Mouse (Mus musculus): ENCODE data around the gene Cbx8.

Cbx8 gene

DNA sequence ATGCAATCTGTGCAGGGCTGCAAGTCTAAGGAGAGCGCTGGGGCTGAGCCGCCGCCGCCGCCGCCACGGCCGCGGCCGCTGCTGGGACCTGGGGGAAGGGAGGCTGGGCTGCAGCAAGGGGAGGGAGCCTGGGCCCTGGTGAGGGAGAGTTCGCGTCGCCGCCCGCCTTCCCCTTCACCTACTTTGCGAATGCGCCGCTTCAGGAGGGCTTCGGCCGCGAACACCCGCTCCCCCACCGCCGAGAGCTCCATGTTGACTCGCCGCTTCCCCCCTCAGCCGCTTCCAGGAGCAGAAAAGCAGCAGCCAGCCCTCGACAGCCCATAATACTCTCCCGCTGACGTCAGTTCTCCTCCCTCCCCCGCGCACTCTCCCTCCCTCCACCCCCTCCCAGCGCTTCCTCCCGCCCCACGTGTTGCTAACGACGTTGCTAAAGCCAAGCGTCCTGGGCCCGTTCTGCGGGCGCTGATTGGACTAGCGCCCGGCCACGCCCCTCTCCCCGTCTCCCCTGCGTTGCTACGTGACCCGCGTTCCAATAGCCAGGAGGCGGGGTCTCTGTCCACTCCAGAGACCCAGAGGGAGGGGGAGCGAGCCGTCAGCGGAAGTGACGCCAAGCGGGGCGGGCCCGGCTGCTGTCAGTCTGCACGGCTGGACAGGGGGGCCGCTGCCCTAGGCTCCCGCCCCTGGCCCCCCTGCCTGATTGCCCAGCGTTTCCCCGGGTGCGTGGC lies at the start of gene Cbx8:
Cbx8 (minus strand) TSS at position 370 of the 725 bp plus-strand sequence.
- peak; percentile 99 for DNase-seq

DNA sequence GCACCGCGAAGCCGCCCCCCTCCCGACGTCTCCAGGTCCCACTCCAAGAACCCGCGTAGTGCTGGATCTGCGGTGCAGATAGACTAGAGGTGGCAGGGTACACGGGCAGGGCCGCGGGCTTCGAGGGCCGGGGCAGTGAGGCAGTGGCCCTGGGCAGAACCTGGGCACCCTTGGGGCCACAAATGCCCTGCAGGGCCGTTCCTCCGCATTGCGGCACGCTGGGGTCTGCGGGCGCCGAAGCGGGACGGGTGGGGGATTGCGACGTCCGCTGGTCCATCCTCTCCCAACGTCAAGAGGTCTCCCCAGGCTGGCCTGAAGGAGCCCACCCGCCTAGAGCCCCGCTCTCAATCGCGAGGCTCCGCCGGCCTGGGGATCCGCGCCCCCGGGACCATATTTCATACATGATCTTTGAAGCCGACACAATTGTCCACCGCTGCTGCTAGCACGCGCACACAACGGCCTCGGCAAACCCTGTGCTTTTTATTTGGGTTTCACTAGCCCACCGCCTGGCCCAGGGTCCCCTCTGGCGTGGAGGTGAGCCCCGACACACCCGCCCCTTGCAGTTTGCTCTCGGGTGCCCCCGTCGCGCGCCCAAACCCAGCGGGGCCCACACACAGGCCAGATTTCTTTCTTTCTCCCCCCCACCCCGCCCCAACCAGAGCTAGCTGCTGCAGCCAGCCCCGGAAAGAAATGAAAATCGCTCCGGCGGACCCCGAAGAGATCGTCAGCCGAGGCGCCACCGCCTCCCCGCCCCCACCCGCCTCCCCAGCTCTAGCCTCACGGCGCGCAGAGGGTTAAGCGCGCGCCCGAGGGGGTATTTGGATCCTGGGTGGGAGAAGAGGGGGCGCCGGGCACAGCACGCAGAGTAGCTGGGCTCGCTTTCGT lies 49.5 kb upstream of the Cbx8 start:
- peak; percentile 23 for DNase-seq

DNA sequence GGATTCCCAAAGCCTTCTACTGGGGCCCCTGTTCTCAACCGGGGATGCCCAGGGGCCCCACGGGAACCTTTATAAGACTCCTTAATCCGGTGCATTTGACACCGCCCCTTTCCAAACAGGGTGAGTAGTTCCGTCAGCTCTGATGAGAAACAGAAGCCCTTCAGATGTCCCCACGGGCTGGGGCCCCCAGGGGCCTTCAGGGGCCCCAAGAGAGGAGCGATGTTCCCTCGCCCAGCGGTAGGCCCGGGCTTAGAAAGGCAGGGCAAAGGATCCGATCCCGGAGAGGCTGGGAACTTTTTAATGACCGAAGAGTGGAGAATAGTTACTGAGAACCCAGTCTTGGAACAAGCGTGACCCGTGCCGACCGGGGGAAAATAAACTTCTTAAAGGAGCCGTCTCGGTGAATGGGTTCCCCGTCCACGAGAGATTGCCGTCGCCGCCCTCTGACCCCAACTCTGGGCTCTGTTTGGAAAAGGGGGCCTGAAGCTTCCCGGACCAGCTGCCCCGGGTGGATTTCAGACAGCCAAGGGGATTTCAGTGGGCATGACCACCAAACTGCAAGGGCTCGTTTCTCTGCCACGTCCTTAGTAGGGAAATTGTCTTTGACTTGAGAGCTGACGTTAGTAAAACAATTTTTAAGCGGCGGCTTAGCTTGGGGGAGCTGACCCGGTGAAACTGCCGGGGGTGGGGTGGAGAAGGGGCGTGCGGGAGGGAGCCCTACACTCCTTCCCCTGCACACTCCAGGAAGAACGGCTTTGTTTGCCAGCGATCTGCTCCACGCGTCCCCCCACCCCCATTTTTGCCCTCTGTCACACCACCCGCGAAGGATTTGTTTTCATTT lies 48.7 kb upstream of the Cbx8 start:
- DNase-seq: no peak

DNA sequence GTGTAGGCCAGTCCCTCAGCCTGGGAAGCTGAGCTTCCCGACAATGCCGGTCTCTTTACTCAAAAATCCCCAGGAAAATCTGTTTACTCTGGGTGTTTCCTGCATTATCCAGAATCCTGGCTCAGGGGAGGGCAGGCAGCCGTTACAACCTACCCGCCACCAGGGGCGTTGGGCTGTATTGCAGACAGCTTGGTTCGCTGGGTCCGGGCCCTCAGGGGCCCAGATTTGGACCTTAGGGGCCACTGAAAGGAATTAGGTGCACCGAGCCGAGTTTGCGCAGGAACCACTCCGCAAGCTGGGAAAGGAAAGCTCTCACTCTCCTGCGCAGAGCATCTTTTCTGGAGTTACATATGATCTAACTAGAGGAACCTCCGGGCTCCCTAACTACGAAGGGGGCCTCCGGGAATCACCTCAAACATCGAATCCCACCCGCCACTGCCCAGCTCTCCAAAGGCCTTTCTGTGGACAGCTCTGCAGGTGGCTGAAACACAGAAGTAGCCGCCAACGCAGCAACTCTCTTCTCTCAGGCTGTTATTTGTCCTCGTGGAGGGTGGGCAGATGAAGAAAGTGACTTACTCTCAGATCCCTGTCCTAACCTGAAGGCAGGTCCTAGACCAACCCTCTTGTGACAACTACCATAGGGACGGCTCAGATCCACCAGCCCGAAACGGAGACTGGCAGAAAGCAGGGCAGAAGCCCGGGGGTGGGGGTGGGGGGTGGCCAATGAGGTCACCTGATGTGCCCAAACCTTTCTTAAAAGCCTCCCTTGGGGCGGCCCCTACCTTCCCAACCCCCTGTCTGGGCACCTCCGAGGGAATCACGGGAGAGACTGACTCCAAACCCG lies 47.8 kb upstream of the Cbx8 start:
- no peak for DNase-seq

DNA sequence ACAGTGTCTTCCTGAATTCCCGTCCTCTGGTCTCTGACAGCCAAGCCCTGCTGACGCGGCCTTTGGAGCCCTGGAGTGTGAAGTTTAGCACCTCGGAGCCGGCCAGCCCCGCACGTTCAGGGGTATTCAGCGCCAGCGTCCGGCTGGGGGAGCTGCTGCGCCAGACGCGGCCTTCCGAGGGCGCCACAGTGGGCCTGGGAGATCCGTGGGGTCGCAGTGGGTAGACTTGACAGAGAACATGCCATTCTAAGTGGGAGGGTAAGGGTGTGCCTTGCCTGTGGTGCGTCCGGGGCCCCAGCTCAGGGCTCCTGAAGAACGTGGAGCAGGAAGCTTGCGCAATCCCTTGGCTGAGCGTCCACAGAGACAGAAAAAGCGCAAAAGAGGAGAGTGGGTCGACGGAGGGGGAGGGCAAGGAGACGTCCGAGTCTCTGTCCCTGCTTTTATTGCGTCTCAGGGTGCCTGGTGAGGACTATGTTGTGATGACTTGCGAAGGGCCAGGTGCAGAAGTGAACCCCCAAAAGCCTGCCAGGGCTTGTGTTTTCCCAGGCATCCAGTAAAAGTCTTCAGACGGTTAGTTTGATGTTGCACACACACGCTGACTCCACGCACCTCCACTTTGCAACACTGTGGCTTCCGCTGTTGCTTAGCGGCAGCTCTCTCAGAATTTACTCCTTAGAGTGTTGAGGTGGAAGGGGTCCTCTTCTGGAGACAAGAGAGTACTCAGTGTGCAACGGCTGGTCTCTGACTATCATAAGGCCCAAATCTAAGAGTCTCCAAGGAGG lies 46.7 kb upstream of the Cbx8 start:
- peak; percentile 29 for DNase-seq

DNA sequence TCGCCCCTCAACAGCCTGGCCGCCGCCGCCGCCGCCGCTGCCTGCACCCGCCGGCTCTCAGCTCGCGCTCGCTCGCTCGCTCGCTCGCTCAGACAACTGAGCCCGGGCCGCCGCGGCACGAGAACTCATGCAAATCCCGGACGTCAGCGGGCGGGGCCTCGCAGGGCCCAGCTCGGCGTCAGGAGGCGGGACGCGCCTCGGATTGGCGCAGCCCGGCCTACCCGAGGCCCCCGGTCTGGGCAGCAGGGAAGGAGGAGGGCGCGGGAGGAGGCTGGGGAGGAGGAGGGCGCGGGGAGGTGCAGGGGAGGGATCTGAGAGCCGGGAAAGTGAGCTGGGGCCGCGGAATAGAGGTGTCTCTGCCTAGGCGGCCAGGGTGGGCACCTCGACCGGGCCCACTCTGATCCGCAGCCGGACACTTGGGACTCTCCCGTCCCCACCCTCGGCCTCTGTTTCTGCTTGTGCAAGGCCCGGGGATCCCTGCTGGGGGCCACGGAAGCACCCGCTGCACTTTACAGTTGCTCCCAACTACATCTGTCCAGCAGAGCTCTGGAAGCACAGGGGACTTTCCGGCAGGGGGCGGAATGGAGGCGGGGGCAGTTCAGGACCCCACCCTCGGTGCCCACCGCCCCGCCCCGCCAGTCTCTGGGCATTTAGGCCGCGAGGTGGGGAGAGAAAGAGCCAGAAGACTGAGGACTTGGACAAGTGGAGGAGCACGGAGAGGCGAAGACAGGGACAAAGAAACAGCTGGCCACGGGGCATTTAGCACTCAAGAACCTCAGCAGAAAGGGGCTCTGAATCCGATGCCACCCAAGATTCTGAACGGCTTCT lies 45.6 kb upstream of the Cbx8 start, which contains the start of gene Cbx4:
Cbx4 (minus strand) TSS at position 78 of the 828 bp plus-strand sequence.
- DNase-seq: peak; percentile 92

DNA sequence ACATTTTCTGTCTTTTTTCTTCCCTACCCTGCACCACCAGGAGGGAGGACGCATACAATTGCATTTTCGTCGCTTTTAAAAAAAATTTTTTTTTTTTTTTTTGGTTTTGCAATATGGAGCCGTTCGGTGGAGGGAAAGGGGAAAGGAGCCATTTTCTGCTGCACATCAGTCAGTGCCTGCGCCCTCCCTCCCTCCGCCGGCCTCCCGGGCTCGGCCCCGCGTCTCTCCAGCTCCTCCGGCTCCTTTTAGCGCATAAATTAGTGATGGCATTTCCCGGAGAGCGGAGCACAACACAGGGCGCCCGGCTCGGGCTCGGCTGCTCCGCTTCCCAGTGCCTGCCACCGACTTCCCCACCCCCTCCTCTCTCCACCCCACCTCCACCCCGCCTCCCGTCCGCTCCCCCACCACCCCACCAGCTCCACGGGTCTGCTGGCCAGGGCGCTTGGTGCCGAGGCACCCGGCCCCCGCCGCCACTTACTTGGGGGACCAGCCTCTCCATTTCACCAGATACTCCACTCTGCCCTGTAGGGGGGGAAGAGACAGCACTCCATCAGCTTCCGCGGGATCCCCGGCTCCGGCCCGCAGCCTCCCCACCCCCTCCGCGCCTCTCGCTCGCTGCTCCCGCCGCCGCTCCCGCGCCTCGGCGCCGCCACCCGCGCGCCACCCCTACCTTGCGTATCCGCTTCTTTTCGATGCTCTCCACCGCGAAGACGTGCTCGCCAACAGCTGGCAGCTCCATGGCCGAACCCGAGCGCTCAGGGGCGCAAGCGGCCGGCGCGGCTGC lies 44.7 kb upstream of the Cbx8 start:
- DNase-seq: peak; percentile 70

DNA sequence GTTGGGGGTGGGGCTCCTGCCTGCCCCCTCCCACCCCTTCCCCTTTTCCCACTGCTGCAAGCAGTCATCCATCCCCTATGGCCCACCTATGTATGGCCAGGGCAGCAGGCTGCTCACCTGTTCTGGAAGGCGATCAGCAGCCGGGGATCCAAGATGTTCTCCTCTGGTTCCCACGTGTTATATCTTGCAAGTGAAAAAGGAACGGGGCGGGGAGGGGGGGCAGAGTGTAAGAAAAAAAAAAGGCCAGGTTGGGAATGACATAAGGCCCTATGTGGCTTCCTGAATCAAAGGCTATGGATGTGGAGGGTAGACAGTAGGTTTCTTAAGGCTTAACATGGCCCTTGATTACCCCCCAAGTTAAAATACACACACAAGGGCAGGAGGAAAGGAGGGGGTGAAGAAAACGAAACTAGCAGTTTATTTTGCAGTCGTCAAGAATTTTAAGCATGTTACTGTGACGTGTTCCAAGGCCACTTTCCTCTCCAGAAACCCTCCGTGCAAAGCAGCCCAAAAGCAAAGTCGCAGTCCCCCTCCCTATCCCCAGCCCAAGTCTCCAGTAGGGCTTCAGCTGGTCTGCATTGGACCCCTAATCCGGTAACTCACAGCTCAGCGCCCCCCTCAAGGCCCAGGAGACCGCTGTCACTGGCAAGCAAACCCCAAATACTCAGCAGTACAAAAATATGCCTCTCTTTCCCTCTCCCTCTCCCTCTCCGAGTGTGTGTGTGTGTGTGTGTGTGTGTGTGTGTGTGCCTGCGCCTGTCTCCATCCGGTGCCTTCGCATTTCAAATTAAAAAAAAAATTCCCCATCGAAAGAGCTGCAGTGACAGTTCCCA lies 43.9 kb upstream of the Cbx8 start:
- DNase-seq: peak; percentile 56

DNA sequence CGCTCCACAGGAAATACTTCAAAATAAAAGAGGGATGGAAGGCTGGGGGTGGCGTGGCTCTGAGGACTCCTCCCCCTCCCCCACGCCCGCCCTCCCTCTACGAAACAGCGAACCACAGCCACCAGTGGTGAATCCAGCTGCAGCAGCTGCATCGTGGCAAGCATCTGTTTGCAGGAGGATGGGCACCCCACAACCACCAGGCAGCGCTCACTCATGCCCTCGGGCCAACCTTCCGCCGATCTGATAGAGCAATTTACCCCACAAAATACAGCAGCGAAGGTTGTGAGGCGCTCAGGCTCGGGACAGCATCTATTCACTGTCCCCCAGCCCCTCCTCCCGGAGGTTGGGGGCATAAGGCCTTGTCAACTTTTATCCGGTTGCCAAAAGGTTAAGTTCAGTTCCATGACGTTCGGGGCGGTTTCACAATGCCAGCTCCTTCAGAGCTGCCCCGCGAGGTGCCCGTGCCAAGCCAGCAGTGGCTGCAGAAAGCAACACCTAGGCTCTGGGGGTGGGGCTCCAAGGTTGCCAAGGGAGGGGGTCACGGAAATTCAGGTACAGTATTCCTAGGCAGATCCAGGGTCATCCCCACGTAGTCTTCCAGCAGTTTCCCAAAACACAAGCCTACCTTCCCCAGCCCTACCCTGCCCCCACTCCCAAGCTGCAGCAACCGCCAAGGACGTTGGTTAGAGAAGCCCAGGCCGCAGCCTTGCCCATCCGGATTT lies 43.1 kb upstream of the Cbx8 start:
- peak; percentile 43 for DNase-seq

DNA sequence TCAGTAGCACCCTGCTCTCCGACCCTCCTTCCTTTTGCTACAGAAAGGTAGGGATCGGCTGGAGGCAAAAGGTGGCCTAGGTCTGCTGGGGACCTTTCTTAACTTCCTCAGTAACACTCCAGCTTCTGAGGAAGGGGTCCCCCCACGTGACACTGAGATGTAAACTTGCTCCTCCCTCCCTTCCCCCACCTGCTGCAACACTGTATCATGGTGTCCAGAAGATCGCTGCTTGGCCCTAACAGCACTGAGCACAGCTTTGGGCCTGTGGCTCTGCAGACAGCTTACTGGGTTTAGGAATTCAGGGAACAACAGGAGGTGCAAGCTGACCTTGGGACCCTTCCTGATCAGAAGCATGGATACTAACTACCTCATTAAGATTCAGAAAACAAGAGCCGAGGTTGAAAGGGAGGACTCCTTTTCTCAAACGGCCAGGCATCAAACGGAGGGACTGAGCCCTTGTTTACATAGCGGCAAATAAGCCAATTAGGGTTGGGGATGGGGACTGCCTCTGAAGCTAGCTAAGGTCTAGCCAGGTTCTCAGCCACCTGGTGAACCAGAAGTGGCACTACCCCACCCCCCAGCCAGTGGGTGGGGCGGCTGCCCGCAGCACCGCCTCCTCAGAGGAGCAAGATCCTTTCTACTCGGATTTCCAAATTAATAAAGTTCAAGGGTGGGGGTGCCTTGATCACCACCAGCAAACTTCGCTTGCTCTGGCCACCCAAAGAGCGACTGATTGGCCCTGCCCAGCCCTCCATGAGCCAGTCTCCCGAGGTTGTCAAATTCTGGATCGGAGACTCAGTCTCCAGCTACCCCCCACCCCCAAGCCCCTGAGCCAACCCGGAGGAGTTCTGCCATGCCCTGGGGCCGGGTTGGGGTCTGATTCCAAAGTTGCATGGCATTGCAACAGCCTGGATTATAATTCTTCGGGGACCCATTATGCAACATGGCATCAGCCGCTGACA lies 42.1 kb upstream of the Cbx8 start:
- no peak for DNase-seq

DNA sequence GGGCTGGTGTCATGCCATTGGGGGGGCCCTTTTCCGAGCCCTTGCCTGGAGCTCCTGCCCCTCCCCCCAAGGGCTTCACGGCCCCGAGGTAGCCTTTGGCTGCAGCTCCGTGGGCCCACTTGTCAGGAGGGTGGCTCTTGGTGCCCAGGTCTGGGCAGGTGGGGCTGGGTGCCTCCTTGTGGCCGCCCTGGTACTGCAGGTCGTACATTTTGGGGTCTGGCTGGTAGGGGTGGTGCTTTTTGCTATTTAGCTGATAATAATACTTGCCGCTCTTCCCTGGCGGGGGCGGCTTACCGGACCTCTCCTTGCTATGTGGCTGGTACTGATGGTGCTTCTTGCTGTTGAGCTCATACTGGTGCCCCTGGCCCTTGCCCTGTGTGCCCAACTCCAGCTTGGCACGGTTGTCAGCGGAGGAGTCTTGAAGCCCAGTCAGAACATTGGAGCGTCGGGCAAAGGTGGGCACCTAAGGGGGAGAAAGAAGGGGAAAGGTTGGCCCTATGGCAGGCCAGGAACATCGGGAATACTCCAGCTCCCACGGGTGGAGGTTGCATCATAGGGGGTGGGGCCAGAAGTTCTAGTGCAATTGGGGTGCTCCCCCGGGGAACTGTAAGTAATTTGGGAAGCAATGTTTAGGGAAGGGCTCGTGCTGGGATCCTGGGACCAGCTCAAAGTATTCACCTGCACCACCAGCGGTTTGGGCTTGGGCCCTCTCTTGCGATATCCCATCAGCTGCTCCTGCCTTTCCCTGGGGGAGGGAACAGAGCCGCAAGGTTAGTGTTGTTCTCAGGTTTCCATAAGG lies 41.3 kb upstream of the Cbx8 start:
- DNase-seq: peak; percentile 57

DNA sequence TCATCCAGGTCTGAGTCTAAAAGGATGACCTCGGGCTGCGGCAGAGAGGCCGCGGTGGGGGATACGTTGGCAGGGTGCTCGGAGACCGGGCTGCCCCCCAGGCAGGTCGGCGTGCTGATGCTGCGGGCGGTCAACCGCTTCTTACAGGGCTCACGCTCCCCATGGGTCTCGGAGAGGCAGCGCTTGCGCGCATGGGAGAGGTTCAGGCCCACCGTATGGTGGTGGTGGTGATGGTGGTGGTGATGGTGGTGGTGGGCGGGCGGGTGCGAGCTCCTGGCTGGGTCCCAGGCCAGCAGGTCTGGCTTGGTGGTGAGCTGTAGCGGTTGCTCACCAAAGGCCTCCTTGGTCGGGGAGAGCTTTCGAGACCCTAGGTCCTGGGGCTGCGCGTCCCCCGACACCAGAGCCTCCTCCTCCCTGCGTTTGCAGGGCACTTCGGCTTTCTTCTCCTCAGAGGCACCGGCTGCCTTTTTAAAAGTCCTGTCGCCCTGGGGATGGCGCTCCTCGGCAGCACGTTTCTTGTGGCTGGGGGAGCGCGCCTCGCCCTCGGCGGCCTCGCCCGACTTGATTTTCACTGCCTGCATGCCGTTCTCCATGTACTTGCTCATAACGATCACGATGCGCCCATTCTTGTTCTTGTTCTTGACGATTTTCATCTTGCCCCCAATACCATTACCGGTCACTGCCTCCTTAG lies 40.5 kb upstream of the Cbx8 start:
- DNase-seq: no peak

DNA sequence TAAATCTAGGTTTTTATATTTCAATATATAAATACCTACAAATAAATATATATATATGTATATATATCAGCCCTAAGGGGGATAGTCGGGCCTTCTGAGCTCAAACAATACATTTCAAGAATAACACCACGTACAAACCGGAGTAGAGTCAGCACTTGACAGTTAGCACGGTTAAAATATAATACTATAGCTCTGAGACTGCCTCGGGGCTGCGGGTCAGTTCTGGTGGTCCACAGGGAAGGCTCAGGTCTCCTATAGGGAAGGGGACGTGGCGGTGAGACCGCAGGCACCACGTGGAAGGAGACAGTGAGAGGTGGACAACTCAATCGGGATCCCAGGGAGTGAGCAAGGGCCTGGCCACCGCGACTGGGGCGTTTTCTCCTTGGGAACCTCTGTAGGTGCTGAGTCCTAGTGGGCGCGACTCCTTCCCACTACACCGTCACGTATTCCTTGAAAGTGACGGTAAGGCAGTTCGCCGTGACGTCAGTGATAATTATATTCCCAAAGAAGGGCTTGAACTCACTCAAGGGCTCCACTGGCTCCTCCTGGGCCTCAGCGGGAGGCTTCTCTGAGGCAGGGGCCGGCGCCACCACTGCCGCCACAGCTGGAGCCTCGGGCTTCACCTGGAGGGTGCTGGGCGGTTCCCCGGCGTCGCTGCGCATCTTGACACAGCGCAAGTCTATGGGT lies 39.8 kb upstream of the Cbx8 start:
- no peak for DNase-seq

DNA sequence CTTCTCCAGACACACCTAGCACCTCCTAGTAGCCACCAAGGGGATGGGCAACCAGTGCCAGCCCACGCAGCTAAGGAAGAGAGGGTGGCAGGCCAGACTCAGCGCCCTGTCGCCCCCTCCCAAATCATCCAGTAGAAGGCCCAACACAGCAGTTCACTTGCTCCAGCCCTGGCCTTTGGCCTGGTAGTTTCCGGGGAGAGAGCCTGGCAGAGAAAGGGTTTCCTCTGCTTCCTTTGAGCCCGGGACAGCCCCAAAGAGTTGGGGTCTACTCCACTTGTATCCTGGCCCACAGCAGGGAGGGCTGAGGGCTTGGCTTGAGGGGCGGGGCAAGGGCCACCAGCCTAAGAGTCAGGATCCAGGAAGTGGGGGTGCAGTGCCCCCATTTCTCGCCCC lies 38.7 kb upstream of the Cbx8 start:
- no peak for DNase-seq
